Mouse (Mus musculus): Measurements from ENCODE around the gene Cd3eap.

The Cd3eap gene

DNA sequence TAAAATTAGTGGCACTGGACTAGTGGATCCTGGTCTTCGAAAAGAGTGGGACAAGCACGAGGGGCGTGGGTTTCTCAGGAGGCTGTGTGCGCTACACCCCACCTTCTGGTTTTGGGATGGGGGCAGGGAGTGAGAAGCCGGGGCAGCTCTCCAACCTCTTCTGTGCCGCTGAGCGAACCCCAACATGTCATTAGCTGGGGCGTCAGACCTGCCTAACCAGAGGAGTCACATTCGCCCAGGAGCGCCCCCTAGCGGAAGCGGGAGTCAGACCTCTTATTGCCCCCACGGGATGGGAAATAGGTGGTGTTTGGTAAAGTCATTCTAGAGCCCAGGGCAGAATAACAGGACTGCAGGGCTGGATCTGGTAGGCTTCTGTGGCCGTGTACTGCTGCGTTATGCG, 2.4 kb upstream of the Cd3eap start:
- DNase-seq (ENCODE audit: low read depth, low spot score): peak; percentile 63

DNA sequence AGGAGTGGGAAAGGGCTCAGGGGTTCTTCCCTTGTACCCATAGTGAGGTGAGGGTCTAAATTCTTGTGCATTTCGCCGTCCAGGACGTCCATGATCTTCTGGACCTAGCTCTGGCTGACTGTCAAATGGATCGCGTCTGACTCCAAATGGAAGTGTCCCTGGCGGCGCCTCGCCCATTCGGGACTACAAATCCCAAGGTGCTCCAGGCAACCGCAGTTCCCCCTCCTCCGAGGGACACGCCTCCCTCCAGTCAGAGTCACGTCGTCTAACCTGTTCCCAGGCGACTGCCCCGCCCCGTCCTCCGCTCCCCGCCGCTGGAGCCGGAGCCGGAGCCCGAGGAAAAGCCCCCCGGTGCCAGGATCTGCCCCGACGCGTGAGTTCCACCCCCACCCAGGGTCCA, 1.7 kb upstream of the Cd3eap start:
- peak; percentile 90 for DNase-seq (ENCODE audit: low read depth, low spot score)

DNA sequence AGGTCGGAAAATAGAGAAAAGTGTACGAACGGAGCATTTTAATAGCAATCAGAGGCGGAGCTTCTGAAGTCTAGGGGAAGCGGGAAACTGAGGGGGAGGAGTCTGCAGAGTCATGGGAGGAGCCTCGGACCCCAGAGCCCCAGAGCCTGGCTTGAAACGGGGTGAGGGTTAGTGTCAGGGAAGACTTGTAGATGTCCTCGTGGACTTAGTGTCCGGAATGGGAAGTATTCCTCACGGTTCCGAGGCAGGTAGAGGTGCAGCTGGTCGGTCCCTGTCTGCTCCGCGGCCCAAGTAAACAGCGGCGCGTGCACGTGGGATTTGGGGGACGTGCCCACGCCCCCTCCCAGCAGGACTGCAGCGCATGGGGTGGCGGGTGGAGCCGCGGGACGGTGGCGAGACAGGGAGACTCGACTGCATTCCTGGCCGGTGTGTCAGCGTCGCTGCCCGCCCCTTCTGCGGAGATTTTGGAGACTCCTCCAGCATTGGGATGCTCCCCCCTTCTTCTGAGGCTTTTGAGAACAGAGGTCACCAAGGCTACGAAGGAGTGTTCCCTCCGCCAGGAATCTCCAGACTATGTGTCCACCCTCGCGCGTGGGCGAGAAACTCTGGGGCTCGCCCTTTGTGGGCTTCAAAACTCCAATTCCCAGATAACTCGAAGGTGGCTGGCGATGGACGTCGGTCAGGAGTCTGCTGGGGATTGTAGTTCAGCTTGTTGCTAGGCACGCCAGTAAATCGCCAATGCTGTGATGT, 784 bp upstream of the Cd3eap start:
- DNase-seq (ENCODE audit: low read depth, low spot score): peak; percentile 83

DNA sequence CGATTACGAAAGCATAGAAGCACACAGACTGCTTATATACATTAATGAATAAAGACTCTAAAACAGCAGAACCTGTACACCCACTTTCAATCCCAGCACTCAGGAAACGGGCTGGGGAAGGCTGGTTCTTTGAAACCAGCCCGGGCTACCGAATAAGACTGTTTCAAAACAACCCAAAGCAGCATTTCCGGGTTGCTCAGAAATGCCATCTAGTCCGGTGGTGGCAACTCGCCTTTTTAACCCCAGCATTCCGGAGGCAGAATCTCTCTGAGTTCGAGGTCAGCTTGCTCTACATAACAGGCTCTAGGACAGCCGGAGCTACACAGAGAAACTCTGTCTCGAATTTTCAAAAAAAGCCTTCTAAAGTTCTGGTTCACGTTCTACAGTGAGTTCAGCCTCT, 649 bp downstream of the Cd3eap start:
- DNase-seq (ENCODE audit: low read depth, low spot score): no peak

DNA sequence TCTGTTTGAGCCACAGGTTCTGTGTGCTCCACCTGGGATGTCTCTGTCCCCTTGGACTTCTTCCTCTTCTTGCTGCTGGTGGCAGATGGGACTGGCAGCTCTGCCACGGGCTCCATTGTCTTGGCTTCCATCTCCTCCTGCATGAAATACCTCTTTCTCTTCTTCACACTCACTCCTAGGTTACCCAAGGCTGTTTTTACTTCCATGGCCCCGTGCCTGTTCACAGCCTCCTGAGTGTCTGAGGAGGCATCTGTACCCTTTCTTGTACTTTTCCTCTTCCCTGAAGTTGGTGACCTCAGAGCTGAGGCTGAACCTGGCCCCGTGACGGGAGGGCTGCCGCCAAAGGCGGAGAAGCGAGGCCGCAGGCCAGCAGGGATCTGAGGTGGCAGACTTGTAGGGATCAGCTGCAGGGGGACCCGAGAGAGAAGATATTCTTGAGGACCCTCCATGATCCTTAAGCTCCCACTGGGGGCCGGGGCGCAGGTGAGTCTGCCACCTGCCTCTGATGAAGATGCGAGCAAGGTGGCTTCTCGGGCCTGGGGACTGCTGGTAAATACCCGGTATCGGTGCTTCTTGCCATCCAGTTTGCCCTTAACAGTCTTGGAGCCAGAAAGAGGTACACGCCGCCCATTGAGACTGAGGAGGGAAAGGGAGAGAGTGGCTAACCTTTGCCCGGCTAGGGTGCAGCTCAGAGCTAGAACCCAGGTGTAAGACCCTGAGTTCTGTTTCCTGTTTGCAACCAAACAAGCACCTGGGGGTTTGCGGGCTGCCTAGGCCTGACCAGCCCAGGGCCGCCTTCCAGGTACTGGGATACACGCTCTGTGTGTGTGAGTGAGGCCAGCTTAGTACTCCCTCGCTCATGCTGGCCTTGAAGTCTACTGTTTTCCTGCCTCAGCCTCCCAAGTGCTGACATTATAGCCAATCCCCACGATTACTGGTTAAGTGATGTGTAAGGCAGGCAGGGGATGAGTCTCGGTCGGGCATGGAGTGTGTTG, 1.6 kb downstream of the Cd3eap start:
- no peak for DNase-seq (ENCODE audit: low read depth, low spot score)

DNA sequence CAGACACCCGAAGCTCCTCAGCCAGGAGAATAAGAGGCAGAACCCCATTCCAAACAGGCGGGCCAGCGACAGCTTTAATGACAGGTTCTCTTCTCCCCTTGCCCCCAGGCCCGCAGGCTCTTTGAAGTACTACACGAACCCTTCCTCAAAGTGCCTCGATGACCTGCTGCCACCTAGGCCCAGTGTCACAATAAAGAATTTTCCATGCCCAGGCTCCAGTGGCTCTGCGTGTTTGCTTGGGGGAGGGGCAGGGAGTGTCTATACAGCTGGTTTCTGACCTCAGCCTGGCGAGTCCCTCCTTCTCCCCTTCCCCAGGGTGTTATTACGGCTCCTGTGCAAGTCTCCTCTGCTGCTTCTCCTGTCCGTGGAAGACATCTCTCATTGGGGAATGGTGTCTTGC, 3.0 kb downstream of the Cd3eap start:
- no peak for DNase-seq (ENCODE audit: low read depth, low spot score)

DNA sequence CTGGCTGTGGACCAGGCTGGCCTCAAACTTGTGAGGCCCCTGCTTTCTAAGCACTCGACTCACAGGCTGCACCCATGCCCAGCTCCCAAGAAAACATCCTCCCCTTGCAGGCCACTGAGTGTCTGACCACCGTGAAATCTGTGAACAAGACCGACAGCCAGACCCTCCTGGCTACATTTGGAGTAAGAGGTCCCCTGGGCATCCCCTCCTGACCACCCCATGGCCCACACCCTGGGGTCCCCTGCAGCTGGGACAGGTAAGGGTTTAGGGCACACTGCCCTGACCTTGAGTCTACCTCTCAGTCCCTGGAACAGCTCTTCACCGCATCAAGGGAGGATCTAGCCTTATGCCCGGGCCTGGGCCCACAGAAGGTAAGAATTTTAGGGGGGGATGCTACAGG, 4.3 kb downstream of the Cd3eap start:
- no peak for DNase-seq (ENCODE audit: low read depth, low spot score)

DNA sequence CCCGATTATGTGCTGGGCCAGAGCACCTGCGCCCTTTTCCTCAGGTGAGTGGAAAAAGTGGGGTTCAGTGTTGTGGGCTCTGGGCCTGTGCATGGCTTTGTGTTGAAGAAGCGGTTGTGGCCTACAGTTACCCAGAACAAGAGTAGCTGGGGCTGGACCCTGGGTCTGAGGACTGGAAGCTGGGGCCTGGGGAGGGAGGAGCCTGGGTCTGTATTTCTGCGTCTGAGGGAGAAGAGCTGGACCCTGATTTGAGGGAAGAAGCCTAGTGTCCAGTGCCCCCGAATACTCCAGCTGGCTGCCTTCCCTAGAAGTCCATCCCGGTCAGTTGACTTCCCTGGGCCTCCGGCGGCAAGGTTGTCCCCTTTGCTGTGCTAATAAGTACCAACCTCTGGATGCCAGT, 9.1 kb downstream of the Cd3eap start:
- DNase-seq (ENCODE audit: low read depth, low spot score): no peak

DNA sequence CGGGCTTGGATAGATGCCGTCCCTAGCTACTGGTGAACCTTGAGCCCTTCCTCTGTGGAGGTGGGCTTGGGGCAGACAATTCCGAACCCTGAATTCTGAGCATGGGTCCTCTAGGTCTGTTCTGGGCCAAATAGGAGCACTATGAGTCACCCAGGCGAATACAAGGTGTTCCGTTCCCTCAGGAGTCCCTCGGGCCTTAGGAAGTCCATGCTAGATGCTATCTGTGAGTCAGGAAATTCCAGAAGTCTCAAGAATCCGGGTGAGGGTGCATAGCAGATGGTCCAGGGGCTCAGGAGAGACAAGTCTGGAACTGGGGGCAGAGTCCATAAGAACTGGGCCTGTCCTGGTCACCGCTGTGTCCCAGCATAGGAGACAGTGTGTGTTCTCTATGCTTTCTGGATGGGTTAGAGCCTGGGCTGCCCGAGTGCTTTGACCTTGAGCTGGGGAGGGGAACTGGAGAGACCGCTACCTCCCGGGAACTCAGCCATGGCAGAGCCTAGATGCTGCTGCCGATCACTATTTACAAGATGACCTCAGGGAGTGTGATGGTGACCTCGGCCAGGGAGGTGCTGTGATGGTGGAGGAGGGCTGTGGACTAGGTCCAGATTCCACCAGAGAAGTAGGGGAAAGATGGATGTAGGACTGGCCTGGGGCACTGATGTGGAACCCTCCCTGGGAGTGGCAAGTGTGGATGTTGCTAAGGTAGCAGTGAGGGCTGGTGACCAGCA, 9.9 kb downstream of the Cd3eap start:
- no peak for DNase-seq (ENCODE audit: low read depth, low spot score)

DNA sequence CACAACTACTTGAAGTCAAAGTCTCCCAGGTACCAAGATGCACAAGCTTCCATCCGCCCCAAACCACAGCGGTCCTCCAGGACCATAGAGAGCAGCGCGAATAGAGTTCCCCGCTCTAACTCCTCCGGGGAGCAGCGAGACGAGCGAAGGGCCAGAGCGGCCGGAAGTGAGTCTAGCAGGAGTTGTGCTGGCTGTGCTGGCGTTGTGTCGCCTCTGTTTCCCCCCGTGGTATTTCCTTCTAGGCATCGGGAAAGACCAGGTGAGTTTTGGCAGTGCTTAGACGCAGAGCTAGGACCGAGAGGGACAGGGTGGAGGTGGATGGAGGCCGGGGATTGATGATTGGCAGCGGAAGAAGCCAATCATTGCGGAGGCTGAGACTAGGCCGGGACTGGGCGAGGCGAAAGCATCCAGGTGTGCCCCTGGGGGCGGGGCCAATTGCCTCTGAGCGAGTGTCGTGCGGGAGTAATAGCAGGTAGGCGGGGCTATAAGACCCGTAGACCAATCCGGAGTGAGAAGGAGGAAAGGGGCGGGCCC, 14.3 kb downstream of the Cd3eap start:
- peak; percentile 98 for DNase-seq (ENCODE audit: low read depth, low spot score)

DNA sequence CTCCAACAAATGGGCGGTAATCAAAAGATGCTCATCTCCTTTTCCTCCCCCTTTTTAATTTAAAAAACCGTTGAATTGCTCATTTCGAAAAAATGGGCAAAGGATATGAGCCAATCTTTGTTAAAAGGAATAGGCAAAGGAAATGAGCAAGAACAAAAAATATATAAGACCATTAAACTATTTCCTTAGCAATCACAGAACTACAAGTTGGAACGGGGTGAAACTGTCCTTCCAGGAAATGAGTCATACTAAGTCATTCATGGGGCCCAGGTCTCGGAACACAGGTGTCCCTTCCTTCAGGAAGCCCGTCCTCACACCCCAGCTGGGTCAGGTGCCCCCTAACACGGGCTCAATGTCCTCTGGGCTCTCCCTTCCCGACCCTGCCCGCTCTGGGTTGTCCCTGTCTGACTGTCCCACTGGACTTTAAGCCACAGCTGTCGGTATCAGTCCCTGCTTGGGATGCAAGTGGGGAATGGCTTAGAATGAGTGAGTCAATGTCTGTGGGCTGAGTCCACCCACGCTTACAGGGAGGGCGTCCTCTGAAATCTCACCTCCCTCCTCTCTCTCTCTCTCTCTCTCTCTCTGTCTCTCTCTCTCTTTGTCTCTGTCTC, 14.9 kb downstream of the Cd3eap start, which contains the start of gene Ercc1:
Gene Ercc1, plus strand, starts transcription at position 542 of the 611 bp plus-strand sequence.
- no peak for DNase-seq (ENCODE audit: low read depth, low spot score)

DNA sequence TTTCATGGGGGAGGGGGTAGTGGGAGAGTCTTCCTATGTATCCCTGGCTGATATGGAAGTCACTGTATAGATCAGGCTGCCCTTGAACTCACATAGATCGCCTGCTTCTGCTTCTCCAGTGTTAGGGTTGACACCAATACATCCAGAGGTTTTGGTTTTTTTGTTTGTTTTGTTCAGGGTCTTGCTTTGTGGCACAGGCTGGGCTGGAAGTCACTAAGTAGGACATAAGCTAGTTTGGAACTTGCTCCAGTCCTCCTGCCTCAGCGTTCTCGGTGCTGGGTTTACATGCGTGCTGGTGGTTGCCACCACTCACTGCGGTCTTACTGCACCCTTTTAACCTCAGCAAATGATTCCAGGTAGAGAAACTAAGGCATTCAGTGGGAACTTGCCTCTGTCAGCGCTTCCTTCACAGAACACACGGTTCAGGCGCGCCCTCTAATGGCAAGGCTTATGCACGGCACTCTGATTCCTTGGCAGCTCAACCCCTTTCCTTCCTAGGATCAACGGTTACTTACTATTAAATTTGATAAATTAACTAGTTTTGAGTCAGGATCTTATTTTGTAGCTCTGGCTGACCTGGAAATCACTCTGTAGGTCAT, 16.0 kb downstream of the Cd3eap start:
- peak; percentile 86 for DNase-seq (ENCODE audit: low read depth, low spot score)

DNA sequence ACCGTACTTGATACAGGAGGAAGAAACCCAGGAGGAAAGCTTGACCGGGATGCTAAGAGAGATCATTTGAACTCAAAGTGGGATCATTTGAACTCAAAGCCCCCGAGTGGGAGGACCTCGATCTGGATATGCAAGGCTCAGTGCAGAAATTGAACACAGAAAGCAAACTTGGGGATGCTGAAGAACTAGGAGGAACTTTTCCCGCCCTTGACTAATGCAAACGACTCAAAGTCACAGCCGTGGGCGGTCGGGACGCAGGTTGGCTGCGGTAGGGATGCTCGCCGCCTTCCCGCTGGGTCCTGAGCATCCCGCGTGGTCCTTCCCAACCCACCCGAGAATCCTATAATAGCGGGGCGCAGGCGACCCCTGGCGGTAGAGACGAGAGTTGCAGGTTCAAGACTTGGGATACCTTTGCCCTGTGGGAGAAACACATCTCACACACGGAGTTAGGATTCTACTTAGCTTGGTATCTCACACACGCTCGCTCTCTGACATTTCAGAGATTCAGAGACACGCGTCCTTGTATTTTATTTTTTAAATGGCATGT, 16.7 kb downstream of the Cd3eap start:
- DNase-seq (ENCODE audit: low read depth, low spot score): peak; percentile 84

DNA sequence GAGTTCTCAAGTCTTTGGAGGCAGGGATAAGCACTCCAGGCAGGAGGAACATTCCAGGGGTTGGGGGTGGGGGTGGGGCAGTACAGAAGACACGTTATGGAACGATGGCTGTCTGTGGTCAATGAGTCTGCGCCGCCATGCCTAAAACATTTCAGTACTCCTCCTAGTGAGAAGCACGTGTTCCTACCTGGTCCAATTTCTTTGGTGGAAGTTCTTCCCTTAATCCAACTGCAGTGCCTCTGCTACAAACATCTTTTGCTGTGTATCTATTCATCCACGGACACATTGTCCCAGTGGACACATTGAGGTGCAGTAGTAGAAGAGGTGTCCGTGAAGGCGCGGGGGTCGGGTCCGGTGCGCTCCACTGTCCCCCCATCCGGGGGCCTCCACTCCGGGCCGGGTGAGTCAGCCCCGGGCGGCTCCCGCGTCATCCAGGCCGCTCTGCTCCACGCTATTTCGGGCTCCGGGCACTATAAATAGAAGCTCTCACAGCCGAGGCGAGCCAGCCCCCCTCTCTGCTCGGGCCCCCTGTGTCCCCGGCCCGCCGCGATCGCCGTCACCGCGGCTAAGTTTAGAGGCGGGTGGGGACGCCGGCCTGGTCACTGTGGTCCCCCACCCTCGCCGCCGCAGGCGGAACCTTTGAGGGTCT, 17.4 kb downstream of the Cd3eap start:
- no peak for DNase-seq (ENCODE audit: low read depth, low spot score)

DNA sequence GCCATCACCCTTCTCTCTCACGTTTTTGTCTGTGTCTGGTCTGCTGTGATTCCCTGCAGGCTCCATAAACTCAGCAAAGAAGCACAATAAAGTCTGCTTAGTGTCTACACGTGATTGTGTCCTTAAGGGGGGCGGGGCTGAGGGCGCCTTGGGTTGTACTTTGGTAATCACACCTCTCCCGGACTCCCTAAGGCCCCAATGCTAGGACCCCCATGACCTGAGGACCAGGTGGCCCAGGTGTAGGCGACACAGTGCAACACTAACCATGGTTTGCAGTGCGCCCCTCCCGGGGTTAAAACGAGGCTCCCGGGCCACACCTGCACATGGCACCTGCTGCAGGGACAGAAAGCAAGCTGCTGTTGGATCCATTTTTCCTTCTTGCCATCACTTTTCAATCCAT, 18.0 kb downstream of the Cd3eap start:
- DNase-seq (ENCODE audit: low read depth, low spot score): no peak

DNA sequence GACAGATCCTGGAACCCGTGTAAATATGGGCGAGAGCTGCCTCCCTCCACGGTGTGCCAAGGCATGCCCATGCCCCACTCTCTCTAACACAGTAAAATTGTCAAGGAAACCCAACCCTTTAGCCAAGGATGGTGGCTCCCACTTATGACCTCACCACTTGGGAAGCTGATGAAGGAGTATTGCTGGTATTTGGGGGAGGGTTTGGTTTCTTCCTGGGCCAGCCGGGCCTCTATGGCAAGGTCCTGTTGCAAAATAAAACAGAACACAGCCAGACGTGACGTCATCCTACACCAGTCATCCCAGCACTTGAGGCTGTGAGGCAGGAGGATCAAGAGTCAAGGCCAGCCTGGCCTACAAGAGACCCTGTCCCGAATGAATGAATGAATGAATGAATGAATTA, 20.7 kb downstream of the Cd3eap start:
- no peak for DNase-seq (ENCODE audit: low read depth, low spot score)

DNA sequence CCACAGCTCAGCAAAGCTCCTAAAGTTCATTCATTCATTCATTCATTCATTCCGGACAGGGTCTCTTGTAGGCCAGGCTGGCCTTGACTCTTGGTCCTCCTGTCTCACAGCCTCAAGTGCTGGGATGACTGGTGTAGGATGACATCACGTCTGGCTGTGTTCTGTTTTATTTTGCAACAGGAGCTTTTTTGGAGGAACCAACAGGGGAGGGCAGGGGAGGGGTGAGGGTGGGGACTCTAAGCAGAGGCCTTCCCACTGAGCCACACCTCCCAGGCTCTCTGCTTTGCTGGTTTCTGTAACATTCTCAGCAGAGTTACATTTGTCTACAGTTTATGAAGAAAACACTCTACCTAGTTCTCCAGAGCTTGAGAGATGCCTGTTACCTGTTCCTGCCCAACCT, 21.2 kb downstream of the Cd3eap start:
- no peak for DNase-seq (ENCODE audit: low read depth, low spot score)

DNA sequence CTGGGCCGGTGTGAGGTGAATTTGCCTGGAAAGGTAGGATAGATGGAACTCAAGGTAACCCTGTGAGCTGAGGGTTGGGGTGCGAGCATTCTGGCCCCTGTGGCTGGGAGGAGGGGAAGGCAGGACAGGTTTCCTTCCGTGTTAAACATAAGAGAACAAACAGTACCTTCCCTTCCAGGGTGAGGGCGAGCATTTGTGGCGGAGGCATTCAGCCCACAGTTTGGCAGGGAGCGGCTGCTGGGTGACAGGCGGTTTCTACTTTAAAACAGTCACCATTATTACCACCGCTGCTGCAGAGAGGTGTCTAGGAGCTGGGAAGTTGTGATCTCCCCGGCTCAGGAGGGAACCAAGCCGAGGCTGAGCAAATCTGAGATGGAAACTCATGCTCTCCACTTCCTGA, 22.2 kb downstream of the Cd3eap start:
- no peak for DNase-seq (ENCODE audit: low read depth, low spot score)

DNA sequence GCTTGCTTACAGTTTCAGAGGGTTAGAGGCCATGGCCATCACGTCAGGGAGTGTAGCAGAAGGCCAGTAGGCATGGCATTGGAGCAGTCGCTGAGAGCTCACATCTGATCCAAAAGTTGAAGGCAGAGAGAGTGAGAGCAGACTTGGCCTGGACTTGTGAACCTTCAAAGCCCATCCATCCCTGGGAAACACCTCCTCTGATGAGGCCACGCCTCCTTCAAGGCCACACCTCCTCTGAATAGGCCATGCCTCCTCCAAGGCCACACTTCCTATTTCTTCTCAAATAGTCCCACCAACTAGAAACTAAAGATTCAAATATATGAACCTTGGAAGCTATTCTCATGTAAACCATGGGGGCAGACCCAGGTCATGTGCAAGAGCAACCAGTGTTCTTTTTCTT, 23.7 kb downstream of the Cd3eap start:
- DNase-seq (ENCODE audit: low read depth, low spot score): no peak

DNA sequence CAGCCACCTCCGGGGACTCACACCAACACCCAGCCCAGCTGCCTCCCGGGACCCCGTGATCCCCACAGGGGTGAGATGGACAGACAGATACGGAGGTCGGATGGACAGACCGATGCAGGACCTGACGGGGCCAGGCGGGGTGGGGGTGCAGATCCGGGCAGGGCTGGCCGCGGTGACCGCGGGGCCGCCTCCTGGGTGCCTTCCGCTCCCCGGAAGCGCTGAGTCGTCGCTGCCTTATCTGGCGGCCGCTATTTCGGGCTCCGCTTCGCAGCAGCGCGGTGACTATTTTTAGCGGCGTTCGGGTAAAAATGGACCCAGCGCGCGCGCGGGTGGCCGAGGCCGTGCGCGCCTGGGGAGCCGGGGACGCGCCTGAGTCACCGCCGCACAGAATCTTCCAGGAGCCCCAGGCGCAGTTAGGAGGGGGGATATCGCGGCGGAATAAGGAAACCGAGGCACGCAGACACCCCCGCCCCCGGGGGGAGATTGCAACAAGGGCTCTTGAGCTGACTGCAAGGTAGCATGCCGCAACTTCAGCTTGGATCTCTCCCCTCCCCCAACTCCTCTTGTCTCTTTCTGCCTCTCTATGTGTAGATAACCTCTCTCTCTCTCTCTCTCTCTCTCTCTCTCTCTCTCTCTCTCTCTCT, 26.5 kb downstream of the Cd3eap start:
- no peak for DNase-seq (ENCODE audit: low read depth, low spot score)
